Mouse (Mus musculus): ENCODE measurements around the gene Drd2.
A peak's percentile ranks its signal among the peaks of the same experiment; 100 is the strongest.

Drd2 gene

GRCm38 (mm10) chr9:49340136-49341043 lies at the start of gene Drd2:
Gene Drd2, plus strand, starts transcription at chr9:49340627.
- no peak for DNase-seq

DNA sequence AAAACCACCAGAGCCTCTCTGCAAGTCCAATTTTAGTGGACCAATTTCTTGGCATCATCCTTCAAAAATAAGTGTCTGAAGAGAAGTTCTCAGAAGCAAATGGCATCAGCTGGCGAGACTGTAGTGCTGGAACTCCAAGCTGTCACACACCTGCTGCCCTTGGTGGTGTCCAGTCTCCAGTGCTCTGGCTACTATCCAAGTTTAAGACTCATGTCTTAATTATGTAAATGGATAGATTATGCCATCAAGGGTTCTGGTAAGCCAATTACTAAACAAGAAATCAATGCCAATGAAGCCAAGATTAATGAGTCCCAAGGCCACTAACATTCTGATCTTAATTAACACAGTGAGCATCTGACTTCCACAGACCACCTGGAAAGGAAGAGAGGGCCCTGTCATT lies 45.3 kb upstream of the Drd2 start:
- DNase-seq: no peak

DNA sequence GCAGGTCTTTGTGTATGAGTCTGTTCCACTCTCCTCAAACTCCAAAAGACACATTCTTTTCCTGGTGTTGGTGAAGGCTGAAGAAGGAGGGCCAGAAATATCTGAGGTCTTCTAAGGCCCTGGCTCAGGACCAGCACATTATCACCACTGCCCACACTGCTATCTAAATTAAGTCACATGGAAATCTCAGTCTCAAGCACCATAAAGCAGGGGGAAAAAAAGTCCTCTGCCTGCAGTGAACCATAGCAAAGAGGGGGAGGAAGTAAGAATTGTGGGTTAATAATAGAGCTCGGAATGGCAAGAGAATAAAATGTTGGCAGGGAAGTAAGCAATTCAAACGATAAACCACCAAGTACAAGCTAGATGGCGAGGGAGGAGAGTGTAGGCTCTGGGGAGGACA lies 32.9 kb upstream of the Drd2 start:
- no peak for DNase-seq

- DNase-seq: no peak
These were observed 29.6 kb upstream of the Drd2 start for GRCm38 (mm10) chr9:49310821-49311220.

DNA sequence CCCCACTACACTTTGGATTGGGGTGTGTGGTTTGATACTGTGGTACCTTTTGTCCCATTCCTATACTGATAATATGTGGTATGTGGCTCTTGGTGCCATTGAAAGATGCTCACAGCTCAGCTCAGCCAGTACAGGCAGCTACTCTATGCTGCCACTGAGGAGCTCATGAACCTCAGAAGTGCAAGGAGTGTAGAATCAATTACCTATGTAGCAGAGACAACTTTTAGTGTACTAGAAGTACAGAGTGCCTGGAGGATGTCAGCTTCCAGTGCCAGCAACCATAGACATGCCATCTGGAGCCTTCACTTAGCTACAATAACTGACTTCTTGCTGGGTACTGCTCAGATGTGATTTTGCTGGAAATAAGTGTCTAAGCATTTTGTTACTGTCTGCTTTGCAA lies 21.8 kb upstream of the Drd2 start:
- DNase-seq: no peak

- DNase-seq: no peak
These were observed 578 bp downstream of the Drd2 start for GRCm38 (mm10) chr9:49341044-49341365.

DNA sequence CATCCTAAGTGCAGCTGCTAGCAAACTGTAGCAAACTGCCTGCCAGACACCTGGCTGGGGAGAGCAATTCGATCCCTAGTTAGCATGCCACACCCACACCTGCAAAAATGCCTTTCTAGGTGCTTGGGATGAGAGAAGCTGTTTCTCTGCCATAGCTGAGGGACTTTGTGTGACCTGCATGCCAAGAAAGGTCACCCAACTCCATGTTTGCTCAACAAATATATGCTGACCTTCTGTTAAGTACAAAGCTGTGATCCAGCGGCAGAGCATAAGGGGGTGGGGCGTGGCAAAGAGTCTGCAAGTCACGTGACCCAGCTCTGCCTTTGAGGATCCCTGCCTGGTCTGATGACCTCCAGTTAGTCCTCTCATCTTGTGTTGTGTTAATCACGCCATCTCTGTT lies 25.3 kb downstream of the Drd2 start:
- no peak for DNase-seq

DNA sequence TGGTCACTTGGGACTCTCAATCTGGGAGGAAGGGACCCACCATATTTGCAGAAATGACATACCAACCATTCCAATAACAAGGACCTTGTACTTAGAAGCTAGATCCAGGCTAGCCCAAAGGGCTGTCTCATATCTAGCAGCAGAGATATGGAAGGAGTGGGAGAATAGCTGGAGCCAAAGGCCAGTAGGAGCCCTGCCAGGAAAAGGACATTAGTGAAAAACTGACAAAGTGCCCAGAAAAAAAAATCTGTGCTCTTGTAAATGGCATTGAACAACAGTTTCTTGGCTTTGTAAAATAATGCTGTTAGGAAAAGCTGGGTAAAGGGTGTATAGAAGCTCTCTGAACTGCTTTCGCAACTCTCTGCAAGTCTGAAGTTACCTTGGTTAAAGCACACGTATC lies 33.5 kb downstream of the Drd2 start:
- no peak for DNase-seq

- DNase-seq: peak; percentile 26
These were observed 39.5 kb downstream of the Drd2 start for GRCm38 (mm10) chr9:49379962-49380361.

- DNase-seq: no peak
These were observed 43.6 kb downstream of the Drd2 start for GRCm38 (mm10) chr9:49384041-49384440.

DNA sequence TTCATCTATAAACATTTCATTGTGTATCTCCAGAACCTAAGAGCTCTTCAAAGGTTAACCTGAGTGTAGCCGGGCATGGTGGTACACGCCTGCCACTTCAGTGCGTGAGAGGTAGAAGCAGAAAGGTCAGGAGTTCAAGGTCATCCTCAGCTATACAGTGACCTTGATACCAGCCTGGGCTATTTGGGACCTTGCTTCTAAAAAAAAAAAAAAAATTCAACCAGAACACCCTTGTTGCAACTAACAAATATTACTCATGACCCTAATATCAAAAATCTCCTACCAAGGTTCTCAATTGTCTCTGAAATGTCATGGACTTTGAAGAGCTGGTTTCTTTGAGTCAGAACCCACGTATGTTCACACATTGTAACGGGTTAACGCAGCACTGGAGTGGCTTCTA lies 44.4 kb downstream of the Drd2 start:
- no peak for DNase-seq

- no peak for DNase-seq
These were observed 44.9 kb downstream of the Drd2 start for GRCm38 (mm10) chr9:49385301-49385700.

GRCm38 (mm10) chr9:49386119-49386518 lies 45.7 kb downstream of the Drd2 start:
- no peak for DNase-seq

GRCm38 (mm10) chr9:49392242-49392641 lies 51.8 kb downstream of the Drd2 start:
- no peak for DNase-seq

- DNase-seq: peak; percentile 12
These were observed 55.6 kb downstream of the Drd2 start for GRCm38 (mm10) chr9:49396006-49396405.

GRCm38 (mm10) chr9:49403711-49404110 lies 63.3 kb downstream of the Drd2 start:
- DNase-seq: no peak

GRCm38 (mm10) chr9:49407028-49407427 lies 66.6 kb downstream of the Drd2 start:
- DNase-seq: peak; percentile 47

- no peak for DNase-seq
These were observed 70.2 kb downstream of the Drd2 start for GRCm38 (mm10) chr9:49410621-49411020.

DNA sequence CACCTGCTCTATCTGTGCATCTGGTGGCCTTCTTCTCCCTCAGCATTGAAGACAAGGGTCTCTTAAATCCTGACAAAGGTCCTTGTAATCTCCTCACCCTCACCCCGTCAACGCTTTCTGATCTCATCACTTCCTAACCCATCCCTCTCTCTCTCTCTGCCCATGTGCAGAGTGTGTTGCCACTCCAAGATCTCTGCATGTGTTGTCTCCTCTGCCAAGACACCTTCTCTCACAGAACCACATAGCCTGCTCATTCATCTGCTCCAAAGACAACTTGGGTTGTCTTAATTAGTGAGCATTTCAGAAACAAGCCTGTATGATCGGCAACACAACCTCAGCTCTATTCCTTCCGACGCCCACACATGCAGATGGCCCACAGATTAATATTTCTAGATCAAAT lies 83.4 kb downstream of the Drd2 start:
- DNase-seq: no peak

- DNase-seq: no peak
These were observed 85.2 kb downstream of the Drd2 start for GRCm38 (mm10) chr9:49425585-49425984.

GRCm38 (mm10) chr9:49426921-49427320 lies 86.5 kb downstream of the Drd2 start, which contains the start of gene Ankk1:
Gene Ankk1, minus strand, starts transcription at chr9:49427021.
- no peak for DNase-seq

- no peak for DNase-seq
These were observed 87.1 kb downstream of the Drd2 start for GRCm38 (mm10) chr9:49427478-49427877.

DNA sequence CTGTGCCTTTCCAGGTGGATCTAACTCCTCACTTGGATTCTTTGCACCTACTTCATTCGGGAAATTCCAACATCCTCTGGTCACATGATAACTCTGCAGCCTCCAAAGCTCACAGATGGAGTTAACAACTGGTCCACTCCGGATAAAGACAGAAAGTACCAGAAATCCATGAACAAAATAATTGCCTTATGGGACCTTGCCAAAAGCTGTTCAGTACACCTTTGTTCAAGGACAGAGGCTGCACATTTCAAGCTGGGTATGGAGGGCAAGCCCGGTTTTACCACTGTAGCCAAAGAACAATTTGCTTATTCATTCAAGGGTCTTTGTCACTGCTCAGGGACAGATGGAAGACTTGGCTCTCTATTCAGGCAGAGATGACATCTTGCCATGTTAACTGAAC lies 102.2 kb downstream of the Drd2 start:
- no peak for DNase-seq

DNA sequence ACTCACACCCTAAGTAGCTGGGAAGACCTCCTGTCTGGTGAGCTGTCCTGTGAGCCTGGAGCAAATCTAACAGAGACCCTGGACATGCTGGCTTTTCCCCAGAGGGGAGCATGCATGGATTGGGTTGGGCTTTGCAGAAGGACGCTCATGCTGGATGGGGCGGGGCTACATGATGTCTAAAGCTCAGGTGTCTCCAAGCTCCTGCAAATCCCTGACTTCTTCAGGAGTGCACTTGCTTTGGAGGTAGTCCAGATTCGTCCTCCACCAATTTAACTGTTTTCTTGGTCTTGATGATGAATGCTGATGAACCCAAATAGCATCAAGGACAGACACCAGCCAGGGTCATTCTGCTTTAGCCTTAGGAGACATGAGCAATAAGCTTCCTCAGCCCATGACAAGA lies 110.1 kb downstream of the Drd2 start:
- DNase-seq: no peak

- DNase-seq: no peak
These were observed 112.0 kb downstream of the Drd2 start for GRCm38 (mm10) chr9:49452396-49452795.

Data from cerebellum, adult 9-10 months (tissue).